Mouse (Mus musculus) megakaryocyte, embryonic 14.5 days (primary cell): Measurements from ENCODE around the gene Gm13278. TPM values are rescaled to one million over a fixed set of nuclear protein-coding genes. Genes with fewer than 3 reads are reported as not detected.
"Not testable (repeated sequence)": the region's sequence is repeated elsewhere in the genome, so short reads cannot be mapped to it uniquely, and the experiment has no call there.

Experiments
- H3K27me3 ChIP-seq: replicated peaks from 2 replicates; pipeline ENCODE3; 2012; ENCODE audit warnings: inconsistent platforms
- H3K36me3 ChIP-seq: replicated peaks from 2 replicates; pipeline ENCODE3; 2012; ENCODE audit warnings: low read length, inconsistent platforms, mixed read lengths
- H3K4me1 ChIP-seq: 2 replicates; pipeline ENCODE4 v1.6.1; 2012; ENCODE audit warnings: inconsistent platforms
- H3K4me3 ChIP-seq: replicated peaks from 2 replicates; pipeline ENCODE3; 2012; ENCODE audit warnings: moderate library complexity, mild to moderate bottlenecking, inconsistent platforms
- H3K9me3 ChIP-seq: 2 replicates; pipeline ENCODE4 v1.6.1; 2012; ENCODE audit warnings: inconsistent platforms
- FLI1 ChIP-seq: IDR thresholded peaks from 2 replicates; pipeline ENCODE4 v1.6.1; 2012; ENCODE audit warnings: low read length, inconsistent platforms, mixed read lengths
- GATA1 ChIP-seq: IDR thresholded peaks from 3 replicates; pipeline ENCODE4 v1.6.1; 2012; ENCODE audit warnings: mixed read lengths, low read length, inconsistent platforms, borderline replicate concordance
- polyA plus RNA-seq: library from polyadenylated mRNA; stranded (reverse); fragments of >175 nt; gene quantifications from 2 replicates; pipeline ENCODE4 v1.2.3, GENCODE M21; 2012; ENCODE audit warnings: low replicate concordance; ENCODE audit not compliant: insufficient read depth

Gm13278 gene
- not detected in 2 replicates for polyA plus RNA-seq

DNA sequence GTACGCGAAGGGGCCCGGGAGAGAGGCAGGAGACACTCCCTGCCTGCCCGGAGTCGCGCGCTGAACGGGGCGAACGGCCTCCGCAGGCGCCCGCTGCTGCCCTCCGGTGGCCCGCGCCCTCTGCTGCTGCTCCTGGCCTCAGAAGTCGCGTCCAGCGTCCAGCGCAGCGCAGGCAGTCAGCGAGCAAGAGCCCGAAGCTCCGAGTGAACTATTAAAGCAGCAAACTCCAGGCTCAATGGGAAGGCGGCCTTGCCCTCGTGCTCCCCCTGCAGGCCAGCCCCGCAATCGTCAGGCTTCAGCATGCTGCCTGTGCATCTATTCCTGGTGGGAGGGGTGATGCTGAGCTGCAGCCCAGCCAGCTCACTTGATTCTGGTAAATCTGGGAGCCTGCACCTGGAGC, at the start of gene Gm13278:
TSS of gene Gm13278 (plus strand) at position 301 of the 400 bp plus-strand sequence.
- not testable (repeated sequence) for H3K36me3 ChIP-seq, H3K9me3 ChIP-seq, H3K4me3 ChIP-seq, H3K27me3 ChIP-seq, H3K4me1 ChIP-seq

GRCm38 (mm10) chr4:88742771-88743371, 48.5 kb upstream of the Gm13278 start:
- no peak for TF ChIP-seq FLI1
- TF ChIP-seq GATA1 = no peak
- Histone ChIP-seq H3K36me3 (no peaks in the 10 kb centered on the region), H3K27me3 (peaks cover 2% of the 10 kb centered on the region), H3K4me3 (peak overlapping the region; percentile 12), H3K9me3 (no peaks in the 10 kb centered on the region), H3K4me1 (peaks cover 19% of the 10 kb centered on the region)

- TF ChIP-seq GATA1 (no peak), FLI1 (no peak)
- H3K36me3 ChIP-seq = no peaks in the 10 kb centered on the region
- H3K27me3 ChIP-seq = peaks cover 5% of the 10 kb centered on the region
- no peaks in the 10 kb centered on the region for H3K9me3 ChIP-seq
- no peak overlapping the region for H3K4me3 ChIP-seq
- peaks cover 16% of the 10 kb centered on the region for H3K4me1 ChIP-seq
These were observed 47.1 kb upstream of the Gm13278 start for GRCm38 (mm10) chr4:88744207-88744606.

GRCm38 (mm10) chr4:88749926-88750325, 41.4 kb upstream of the Gm13278 start:
- H3K36me3 ChIP-seq = no peaks in the 10 kb centered on the region
- TF ChIP-seq FLI1 (no peak), GATA1 (no peak)
- H3K4me1 ChIP-seq = no peaks in the 10 kb centered on the region
- H3K27me3 ChIP-seq = peaks cover 5% of the 10 kb centered on the region
- no peaks in the 10 kb centered on the region for H3K9me3 ChIP-seq
- H3K4me3 ChIP-seq = no peak overlapping the region

DNA sequence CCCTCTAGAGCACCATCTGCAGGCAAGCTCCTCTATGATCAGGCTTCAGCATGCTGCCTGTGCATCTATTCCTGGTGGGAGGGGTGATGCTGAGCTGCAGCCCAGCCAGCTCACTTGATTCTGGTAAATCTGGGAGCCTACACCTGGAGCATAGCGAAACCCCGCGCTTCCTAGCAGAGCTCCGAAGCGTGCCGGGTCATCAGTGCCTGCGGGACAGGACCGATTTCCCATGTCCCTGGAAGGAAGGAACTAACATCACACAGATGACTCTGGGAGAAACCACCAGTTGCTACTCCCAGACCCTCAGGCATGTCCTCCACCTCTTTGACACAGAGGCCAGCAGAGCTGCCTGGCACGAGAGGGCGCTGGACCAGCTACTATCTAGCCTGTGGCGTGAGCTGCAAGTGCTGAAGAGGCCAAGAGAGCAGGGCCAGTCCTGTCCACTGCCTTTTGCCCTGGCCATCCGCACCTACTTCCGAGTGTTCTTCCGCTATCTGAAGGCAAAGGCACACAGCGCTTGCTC, 36.5 kb upstream of the Gm13278 start, which contains the start of gene Gm13271:
TSS of gene Gm13271 (plus strand) at position 51 of the 523 bp plus-strand sequence.
- not testable (repeated sequence) for H3K4me1 ChIP-seq, H3K9me3 ChIP-seq, H3K4me3 ChIP-seq, H3K36me3 ChIP-seq, H3K27me3 ChIP-seq

- H3K4me3 ChIP-seq, H3K27me3 ChIP-seq: not testable (repeated sequence)
These were observed 34.5 kb upstream of the Gm13278 start for GRCm38 (mm10) chr4:88756581-88757513.

GRCm38 (mm10) chr4:88757628-88758031, 33.7 kb upstream of the Gm13278 start:
- not testable (repeated sequence) for H3K36me3 ChIP-seq, H3K9me3 ChIP-seq, H3K4me1 ChIP-seq, H3K4me3 ChIP-seq, H3K27me3 ChIP-seq

More at GRCm38 (mm10) chr4:88756581-88757513, 34.5 kb upstream of the Gm13278 start:
- H3K36me3 ChIP-seq, H3K4me1 ChIP-seq, H3K9me3 ChIP-seq: not testable (repeated sequence)

GRCm38 (mm10) chr4:88758751-88759150, 32.6 kb upstream of the Gm13278 start:
- H3K9me3 ChIP-seq, H3K36me3 ChIP-seq, H3K27me3 ChIP-seq, H3K4me1 ChIP-seq, H3K4me3 ChIP-seq: not testable (repeated sequence)

DNA sequence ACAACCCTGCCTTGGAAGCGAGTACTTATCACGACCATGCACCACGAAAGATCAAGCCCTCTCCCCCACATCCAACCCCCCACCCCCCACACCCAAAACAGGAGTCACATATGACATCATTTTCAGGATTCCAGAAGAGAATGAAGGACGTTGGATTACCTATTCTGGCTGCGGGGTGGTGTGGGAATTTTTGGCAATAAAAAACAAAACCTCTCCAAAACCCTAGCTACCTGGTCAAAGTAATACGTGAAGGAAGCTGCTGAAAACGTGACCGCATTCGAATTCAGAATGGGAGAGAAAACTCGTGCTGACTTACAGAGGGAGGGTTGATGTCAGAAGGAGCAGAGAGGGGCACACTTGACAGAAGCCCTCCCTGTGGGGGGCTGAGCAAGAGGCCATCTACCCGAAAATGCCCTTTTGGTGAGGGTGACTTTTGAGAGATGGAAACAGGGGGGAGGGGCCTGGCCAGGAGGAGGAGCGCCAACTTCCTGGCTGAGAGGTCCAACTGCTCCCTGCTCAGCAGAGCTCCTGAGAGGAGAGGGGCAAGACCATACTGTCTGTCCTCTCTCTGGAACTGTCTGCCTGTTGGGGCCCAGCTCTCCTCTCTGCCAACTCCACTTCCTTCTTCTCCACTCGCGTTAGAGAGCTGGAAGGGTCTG, 31.6 kb upstream of the Gm13278 start, which contains the start of gene Gm13283:
TSS of gene Gm13283 (plus strand) at position 510 of the 659 bp plus-strand sequence.
- H3K9me3 ChIP-seq, H3K36me3 ChIP-seq, H3K27me3 ChIP-seq, H3K4me1 ChIP-seq, H3K4me3 ChIP-seq: not testable (repeated sequence)

- H3K4me3 ChIP-seq = not testable (repeated sequence)
These were observed 30.9 kb upstream of the Gm13278 start for GRCm38 (mm10) chr4:88760431-88760830.

GRCm38 (mm10) chr4:88761776-88762175, 29.6 kb upstream of the Gm13278 start:
- H3K4me1 ChIP-seq, H3K4me3 ChIP-seq, H3K36me3 ChIP-seq, H3K27me3 ChIP-seq, H3K9me3 ChIP-seq: not testable (repeated sequence)

More at GRCm38 (mm10) chr4:88760431-88760830, 30.9 kb upstream of the Gm13278 start:
- H3K27me3 ChIP-seq, H3K36me3 ChIP-seq, H3K4me1 ChIP-seq, H3K9me3 ChIP-seq: not testable (repeated sequence)

GRCm38 (mm10) chr4:88762341-88762740, 29.0 kb upstream of the Gm13278 start:
- H3K9me3 ChIP-seq, H3K27me3 ChIP-seq, H3K4me3 ChIP-seq, H3K36me3 ChIP-seq, H3K4me1 ChIP-seq: not testable (repeated sequence)

GRCm38 (mm10) chr4:88763384-88764018, 27.8 kb upstream of the Gm13278 start:
- not testable (repeated sequence) for H3K4me1 ChIP-seq, H3K36me3 ChIP-seq, H3K9me3 ChIP-seq, H3K4me3 ChIP-seq, H3K27me3 ChIP-seq

- H3K4me3 ChIP-seq, H3K27me3 ChIP-seq: not testable (repeated sequence)
These were observed 17.8 kb upstream of the Gm13278 start, which contains the start of gene Gm13290 for GRCm38 (mm10) chr4:88773534-88773933. Gm13290 (plus strand) TSS chr4:88773834.

More at GRCm38 (mm10) chr4:88773534-88773933, 17.8 kb upstream of the Gm13278 start, which contains the start of gene Gm13290:
- H3K4me1 ChIP-seq, H3K36me3 ChIP-seq, H3K9me3 ChIP-seq: not testable (repeated sequence)
